Mouse (Mus musculus) retina, adult 2 months (tissue): ENCODE data around the gene Adarb1.

ENCODE experiments used
- DNase-seq: peaks from one replicate; pipeline ENCODE4 v3.0.0-alpha.2; 2012; ENCODE audit warnings: low read depth, low spot score

Gene Adarb1

DNA sequence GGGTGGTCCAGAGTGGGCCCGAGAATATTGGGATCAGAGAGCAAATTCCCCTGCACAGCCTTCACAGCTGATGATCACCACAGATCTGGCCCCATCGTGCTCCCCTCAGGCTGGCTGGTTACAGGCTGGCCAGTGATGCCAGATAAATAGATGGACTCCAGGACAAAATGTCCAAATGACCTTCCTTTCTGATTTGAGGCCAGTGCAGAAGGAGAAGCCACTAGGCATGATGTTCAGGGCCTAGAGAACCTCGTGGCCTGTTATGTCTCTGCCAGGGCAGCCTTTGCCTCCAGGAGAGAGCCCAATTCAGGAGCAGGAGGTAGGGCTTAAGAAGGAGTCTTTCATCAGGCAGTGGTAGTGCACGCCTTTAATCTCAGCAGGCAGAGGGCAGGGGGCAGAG, 17.3 kb upstream of the Adarb1 start:
- no peak for DNase-seq

- no peak for DNase-seq
These were observed 16.5 kb upstream of the Adarb1 start for GRCm38 (mm10) chr10:77434457-77435151.

GRCm38 (mm10) chr10:77434076-77434456, 16.0 kb upstream of the Adarb1 start:
- no peak for DNase-seq

GRCm38 (mm10) chr10:77430771-77431170, 12.7 kb upstream of the Adarb1 start:
- DNase-seq: no peak

DNA sequence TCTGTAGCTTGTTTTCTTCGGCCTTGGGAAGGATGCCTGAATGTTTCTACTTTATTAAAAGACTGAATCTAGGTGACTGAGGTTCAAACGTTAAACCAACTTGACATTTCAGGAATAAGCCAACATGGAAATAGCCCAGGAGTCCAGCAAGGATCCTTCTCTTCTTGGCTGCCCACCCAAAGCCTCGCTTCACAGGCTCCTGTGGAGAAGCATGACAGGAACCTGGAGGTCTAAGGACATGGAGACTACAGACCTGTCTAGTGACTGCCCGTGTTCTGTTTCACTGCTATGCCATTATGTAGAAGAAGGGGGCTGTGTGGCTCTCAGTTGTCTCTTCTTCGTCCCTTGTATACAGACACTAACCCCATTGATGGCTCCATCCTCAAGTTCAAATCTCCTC, 11.9 kb upstream of the Adarb1 start:
- no peak for DNase-seq

DNA sequence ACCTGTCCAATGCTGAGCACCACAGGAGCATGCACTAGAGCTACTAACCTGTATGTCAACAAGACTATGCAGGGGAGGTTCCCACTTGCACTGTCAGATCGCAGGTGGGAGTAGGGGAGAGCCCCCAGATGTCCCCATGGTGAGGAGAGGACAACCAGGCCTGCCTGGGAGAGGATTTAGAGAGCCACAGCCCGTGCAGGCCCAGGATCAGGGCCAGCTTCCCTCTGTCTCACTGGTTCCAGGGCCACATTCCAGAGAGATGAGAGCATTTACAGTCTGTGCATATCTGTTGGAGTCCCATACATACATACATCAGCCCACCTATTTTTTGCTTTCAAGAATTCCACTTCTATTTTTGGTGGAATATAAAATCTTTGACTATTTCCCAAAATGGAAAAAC, 9.5 kb upstream of the Adarb1 start:
- DNase-seq: no peak

- DNase-seq: no peak
These were observed 2.1 kb upstream of the Adarb1 start for GRCm38 (mm10) chr10:77420190-77420589.

DNA sequence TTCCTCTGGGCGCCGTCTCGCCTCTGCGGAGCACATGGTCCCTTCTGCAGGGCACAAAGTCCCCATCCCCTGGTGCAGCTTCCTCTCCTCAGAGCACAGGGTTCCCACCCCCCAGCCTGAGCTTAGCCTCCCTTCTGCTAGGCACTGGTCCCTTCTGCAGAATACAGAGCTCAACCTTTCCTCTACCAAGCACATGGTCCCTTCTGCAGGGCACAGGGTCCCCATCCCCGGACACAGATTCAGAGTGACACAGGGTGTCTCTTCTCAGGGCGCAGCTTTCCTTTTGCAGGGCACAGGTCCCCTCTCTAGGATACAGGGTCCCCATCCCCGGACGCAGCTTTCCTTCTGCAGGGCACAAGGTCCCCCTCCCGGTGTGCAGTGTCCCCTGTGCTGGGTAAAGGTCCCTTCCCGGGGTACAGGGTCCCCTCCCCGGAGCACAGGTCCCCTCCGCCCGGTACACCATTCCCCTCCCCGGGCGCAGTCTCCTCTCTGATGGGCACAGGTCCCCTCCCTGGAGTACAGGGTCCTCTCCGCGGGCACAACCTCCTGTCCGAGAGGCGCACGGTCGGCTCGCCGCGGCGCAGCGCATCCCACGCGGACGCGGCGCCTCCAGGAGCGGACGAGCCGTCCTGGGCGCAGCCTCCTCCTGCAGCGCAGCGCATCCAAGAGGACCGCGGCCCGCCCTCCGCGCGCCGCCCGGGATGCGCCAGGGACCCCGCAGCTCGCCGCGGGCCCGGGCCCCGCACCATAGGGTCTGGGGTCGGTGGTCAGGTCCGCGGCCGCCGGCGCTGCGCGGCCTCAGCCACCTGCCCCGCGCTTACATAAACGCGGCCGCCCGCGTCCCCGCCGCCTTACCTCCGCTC, 599 bp downstream of the Adarb1 start:
- DNase-seq: no peak

GRCm38 (mm10) chr10:77416666-77417239, 1.3 kb downstream of the Adarb1 start:
- DNase-seq: no peak

- DNase-seq: no peak
These were observed 2.2 kb downstream of the Adarb1 start for GRCm38 (mm10) chr10:77415867-77416266.

DNA sequence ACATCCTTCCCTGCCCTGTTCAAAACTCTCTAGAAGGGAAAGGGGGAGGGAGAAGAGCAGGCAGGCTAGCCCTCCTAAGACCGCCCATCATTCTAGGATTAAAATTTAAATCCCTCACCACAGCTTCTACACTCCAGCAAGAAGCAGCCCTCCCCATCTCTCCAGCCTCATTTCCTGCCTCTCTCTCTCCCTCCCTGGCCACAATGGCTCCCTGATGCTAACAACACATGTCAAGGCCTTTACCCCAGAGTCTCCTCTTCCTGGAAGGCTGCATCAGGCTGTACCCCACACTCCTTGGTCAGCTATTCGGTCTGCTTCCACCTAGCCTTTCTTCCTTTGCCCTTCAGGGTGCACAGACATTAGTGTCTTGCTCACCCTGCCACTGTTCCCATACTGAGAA, 4.3 kb downstream of the Adarb1 start:
- DNase-seq: no peak

- no peak for DNase-seq
These were observed 8.9 kb downstream of the Adarb1 start for GRCm38 (mm10) chr10:77409154-77409553.

GRCm38 (mm10) chr10:77408241-77408640, 9.8 kb downstream of the Adarb1 start:
- DNase-seq: no peak

GRCm38 (mm10) chr10:77406486-77406885, 11.6 kb downstream of the Adarb1 start:
- DNase-seq: no peak

GRCm38 (mm10) chr10:77402463-77402862, 15.6 kb downstream of the Adarb1 start:
- DNase-seq: no peak

DNA sequence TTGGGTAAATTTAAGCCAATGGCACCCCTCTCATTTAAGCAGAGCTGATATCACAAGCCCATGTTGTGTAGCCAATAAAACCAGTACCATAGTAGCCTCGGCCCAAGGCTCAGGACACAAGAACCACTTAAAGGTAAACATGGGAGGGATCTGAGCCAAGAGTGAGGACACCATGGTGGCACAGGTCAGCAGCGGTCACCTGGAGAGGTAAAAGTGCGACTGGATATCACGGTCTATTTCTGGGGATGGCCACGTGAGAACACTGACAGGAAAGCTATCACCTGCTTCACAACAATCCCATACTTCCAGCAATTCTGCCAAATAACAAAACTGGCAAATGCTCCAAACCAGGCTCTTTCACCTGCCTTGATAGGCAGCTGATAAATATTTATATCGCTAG, 17.0 kb downstream of the Adarb1 start:
- DNase-seq: no peak

DNA sequence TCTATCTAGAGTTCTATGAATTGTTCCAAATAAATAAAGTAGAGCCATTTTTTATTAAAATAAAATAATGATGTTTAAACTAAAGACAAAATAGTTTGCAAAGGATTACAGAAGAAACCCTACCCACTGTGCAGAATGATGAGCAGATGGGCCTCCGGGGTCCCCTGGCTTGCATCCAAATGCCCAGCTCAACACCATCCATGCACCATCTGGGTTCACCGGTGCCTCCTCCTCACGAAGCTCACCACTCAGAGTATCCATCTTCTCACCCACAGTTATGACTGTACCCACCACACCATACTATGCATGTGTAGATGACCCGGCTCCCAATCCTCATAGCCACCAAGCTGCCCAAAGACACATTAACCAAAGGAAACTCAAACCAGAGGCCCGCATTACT, 18.1 kb downstream of the Adarb1 start:
- no peak for DNase-seq

- no peak for DNase-seq
These were observed 20.0 kb downstream of the Adarb1 start for GRCm38 (mm10) chr10:77398082-77398481.

DNA sequence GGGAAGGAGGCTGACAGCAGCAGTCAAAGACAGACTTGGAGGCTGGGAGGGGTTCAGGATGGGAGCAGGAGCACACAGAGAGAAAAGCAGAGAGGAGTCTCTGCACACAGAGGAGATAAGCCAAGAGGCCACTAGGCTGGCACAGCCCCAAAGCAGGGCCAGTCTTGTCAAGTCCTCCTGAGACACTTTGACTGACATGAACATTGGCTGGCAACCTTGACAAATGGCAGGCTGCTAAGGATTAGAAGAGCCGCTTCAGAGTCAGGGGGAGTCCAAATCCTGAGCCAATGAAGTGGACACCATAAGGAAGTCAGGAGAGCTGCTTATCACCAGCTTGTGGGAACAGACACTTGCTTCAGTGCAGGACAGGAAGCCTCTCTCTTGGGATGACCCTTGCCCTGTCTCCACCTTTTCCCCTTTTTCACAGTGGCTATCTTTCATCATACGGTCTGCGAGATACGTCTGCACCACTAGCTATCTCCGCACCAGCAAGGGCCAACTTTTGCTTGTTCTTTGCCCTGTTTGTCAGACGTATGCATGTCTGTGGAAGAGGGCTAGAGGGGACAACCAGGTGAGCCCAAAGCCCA, 20.9 kb downstream of the Adarb1 start:
- no peak for DNase-seq

GRCm38 (mm10) chr10:77396015-77396414, 22.1 kb downstream of the Adarb1 start:
- DNase-seq: no peak

- DNase-seq: no peak
These were observed 27.0 kb downstream of the Adarb1 start for GRCm38 (mm10) chr10:77391072-77391471.

- DNase-seq: no peak
These were observed 30.5 kb downstream of the Adarb1 start for GRCm38 (mm10) chr10:77387558-77387957.
